Mouse (Mus musculus): ENCODE results near the gene Enpp3. TPM values are rescaled to one million over a fixed set of nuclear protein-coding genes. Genes with fewer than 3 reads are reported as not detected.

Gene Enpp3
- polyA plus RNA-seq, 1 experiment from 2014 or later: 7.9 TPM

GRCm38 (mm10) chr10:24834634-24835371, 7.8 kb downstream of the Enpp3 start:
- H3K4me2 ChIP-seq: peak overlapping the region; percentile 53
- H3K4me1 ChIP-seq (replicated peaks): peaks cover 24% of the 10 kb centered on the region
- H3K9me3 ChIP-seq: 0 out of 2 replicates have a peak, but pooled peaks cover 3% of the 10 kb centered on the region
- H3K9ac ChIP-seq (replicated peaks): no peak overlapping the region
- peak overlapping the region; percentile 72 for H3K27ac ChIP-seq
- H3K27me3 ChIP-seq: no peaks in the 10 kb centered on the region
- peak overlapping the region; percentile 29; the same call in 1 of the 2 replicates for H3K4me3 ChIP-seq (replicated peaks)
- 12% methylated on average over 4 of the region's 4 CpGs for WGBS
- no peak for ATAC-seq (ENCODE audit: insufficient number of reproducible peaks, insufficient read depth, low FRiP score, low TSS enrichment, low read depth)
- no peaks in the 10 kb centered on the region for H3K36me3 ChIP-seq

- Histone ChIP-seq H3K4me1 (replicated peaks) (peaks cover 24% of the 10 kb centered on the region), H3K9me3 (no peaks in the 10 kb centered on the region), H3K4me2 (no peak overlapping the region), H3K27ac (no peak overlapping the region), H3K36me3 (no peaks in the 10 kb centered on the region), H3K27me3 (no peaks in the 10 kb centered on the region), H3K9ac (replicated peaks) (no peak overlapping the region), H3K4me3 (replicated peaks) (no peak overlapping the region)
- WGBS: 58% methylated on average over 9 of the region's 9 CpGs
- ATAC-seq (ENCODE audit: insufficient number of reproducible peaks, insufficient read depth, low FRiP score, low TSS enrichment, low read depth): no peak
Measured at GRCm38 (mm10) chr10:24832306-24832705, 10.3 kb downstream of the Enpp3 start.

- Histone ChIP-seq H3K9ac (replicated peaks) (no peak overlapping the region), H3K4me3 (replicated peaks) (no peak overlapping the region), H3K4me2 (no peak overlapping the region), H3K36me3 (no peaks in the 10 kb centered on the region), H3K4me1 (replicated peaks) (peaks cover 22% of the 10 kb centered on the region), H3K9me3 (no peaks in the 10 kb centered on the region), H3K27ac (no peak overlapping the region), H3K27me3 (no peaks in the 10 kb centered on the region)
- 73% methylated on average over 14 of the region's 15 CpGs for WGBS
- no peak for ATAC-seq (ENCODE audit: insufficient number of reproducible peaks, insufficient read depth, low FRiP score, low TSS enrichment, low read depth)
Measured at GRCm38 (mm10) chr10:24831377-24832095, 11.1 kb downstream of the Enpp3 start.

DNA sequence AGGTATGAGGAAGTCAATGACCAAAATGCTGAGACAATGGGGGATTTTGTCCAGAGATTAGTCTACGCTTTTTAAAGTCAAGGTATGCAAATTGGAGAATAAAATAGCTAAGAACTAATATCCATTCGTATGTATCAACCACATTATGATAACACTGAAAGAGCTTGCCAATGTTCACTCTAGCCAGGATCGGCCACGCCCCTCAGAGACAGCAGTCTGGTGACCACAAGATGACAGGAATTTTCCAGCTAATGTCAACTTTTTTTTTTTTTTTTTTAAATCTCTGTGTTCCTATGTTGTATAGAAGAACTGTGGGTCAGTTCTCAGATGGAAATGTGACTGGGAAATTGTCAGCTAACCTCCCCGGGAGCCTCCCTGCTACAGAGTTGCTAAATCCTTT, 12.2 kb downstream of the Enpp3 start:
- Histone ChIP-seq H3K4me2 (no peak overlapping the region), H3K4me1 (replicated peaks) (peaks cover 11% of the 10 kb centered on the region), H3K27me3 (no peaks in the 10 kb centered on the region), H3K36me3 (no peaks in the 10 kb centered on the region), H3K4me3 (replicated peaks) (no peak overlapping the region), H3K27ac (no peak overlapping the region), H3K9me3 (no peaks in the 10 kb centered on the region), H3K9ac (replicated peaks) (no peak overlapping the region)
- 90% methylated on average over 5 of the region's 5 CpGs for WGBS
- no peak for ATAC-seq (ENCODE audit: insufficient number of reproducible peaks, insufficient read depth, low FRiP score, low TSS enrichment, low read depth)

DNA sequence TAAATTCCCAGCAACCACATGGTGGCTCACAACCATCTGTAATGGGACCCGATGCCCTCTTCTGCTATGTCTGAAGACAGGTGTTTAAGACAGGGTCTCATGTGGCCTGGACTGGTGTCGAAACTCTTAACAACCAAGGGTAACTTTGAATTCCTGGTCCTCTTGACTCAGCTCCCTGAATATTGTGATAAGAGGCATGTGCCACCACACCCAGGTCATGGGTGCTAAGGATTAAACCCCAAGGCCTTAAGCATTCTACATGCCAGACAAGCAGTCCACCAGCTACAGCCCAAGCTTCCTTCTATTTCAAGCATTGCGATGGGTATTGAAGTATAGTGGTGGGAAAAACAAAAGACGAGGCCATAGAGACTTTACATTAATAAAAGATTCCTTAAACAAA, 14.5 kb downstream of the Enpp3 start:
- no peaks in the 10 kb centered on the region for H3K36me3 ChIP-seq
- ATAC-seq (ENCODE audit: insufficient number of reproducible peaks, insufficient read depth, low FRiP score, low TSS enrichment, low read depth): no peak
- H3K4me1 ChIP-seq (replicated peaks): peaks cover 9% of the 10 kb centered on the region
- H3K9ac ChIP-seq (replicated peaks): no peak overlapping the region
- WGBS: 89% methylated on average over 4 of the region's 4 CpGs
- no peak overlapping the region for H3K27ac ChIP-seq
- no peaks in the 10 kb centered on the region for H3K9me3 ChIP-seq
- H3K4me2 ChIP-seq: no peak overlapping the region
- H3K27me3 ChIP-seq: no peaks in the 10 kb centered on the region
- H3K4me3 ChIP-seq (replicated peaks): no peak overlapping the region

DNA sequence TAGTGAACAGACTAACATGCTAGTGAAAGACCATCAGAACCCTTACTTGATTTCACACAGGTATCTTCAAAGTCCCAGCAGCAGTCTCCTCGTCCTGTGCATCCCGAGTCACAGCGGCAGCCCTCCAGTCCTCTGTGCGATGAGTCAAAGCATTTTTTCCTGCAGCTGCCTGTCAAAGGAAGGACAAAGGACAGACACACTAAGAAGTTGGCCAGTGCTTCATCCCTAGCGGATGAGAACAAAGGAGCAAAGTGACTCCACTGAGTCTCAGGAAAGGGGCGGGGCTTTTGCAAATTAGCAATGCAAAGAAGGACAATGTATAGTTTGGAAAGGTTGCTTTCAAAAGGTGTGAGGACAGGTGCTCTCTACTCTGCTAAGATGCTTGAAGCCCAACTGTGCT, 16.5 kb downstream of the Enpp3 start:
- Histone ChIP-seq H3K27me3 (no peaks in the 10 kb centered on the region), H3K9me3 (no peaks in the 10 kb centered on the region)
- WGBS: 59% methylated on average over 6 of the region's 6 CpGs

DNA sequence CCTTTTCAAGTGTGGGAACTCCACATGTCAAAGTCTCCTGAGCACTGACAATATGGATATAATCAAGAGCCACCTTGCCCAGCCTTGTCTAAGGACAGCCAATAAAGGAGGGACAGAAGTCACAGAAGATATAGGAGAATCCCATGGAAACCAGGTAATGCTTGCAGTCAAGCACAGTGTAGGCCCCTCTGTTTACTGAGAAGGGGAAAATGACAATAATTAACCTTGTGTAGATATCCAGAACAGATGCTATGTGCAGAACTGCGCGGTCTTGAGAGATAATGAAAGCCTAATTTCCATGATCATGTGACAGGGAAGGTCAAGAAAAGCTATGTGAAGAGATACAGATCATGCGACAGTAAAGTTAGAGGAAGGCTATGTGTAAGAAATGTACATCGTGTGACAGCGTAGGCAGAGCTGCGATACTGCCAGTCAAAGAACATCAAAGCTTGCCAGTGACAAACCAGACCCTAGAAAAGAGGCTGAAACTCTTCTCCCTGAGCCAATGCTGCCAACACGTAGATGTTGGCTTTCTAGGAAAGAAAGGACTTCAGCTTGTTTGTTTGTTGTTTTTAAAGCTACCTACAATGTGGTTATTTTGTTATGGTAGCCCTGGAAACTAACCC, 17.1 kb downstream of the Enpp3 start:
- H3K4me2 ChIP-seq: no peak overlapping the region
- no peak overlapping the region for H3K4me3 ChIP-seq (replicated peaks)
- ATAC-seq (ENCODE audit: insufficient number of reproducible peaks, insufficient read depth, low FRiP score, low TSS enrichment, low read depth): no peak
- H3K27ac ChIP-seq: no peak overlapping the region
- H3K9ac ChIP-seq (replicated peaks): no peak overlapping the region
- H3K9me3 ChIP-seq: no peaks in the 10 kb centered on the region
- no peaks in the 10 kb centered on the region for H3K36me3 ChIP-seq
- peaks cover 9% of the 10 kb centered on the region for H3K4me1 ChIP-seq (replicated peaks)
- H3K27me3 ChIP-seq: no peaks in the 10 kb centered on the region
- 91% methylated on average over 7 of the region's 7 CpGs for WGBS

More for the DNA sequence above, 16.5 kb downstream of the Enpp3 start:
- Histone ChIP-seq H3K4me2 (no peak overlapping the region), H3K27ac (no peak overlapping the region), H3K36me3 (no peaks in the 10 kb centered on the region), H3K4me3 (replicated peaks) (no peak overlapping the region), H3K9ac (replicated peaks) (no peak overlapping the region), H3K4me1 (replicated peaks) (peaks cover 9% of the 10 kb centered on the region)
- no peak for ATAC-seq (ENCODE audit: insufficient number of reproducible peaks, insufficient read depth, low FRiP score, low TSS enrichment, low read depth)

- Histone ChIP-seq H3K36me3 (no peaks in the 10 kb centered on the region), H3K27me3 (no peaks in the 10 kb centered on the region), H3K4me3 (replicated peaks) (no peak overlapping the region), H3K9ac (replicated peaks) (no peak overlapping the region), H3K27ac (no peak overlapping the region), H3K4me1 (replicated peaks) (peaks cover 9% of the 10 kb centered on the region), H3K9me3 (no peaks in the 10 kb centered on the region), H3K4me2 (no peak overlapping the region)
- WGBS: 90% methylated on average over 8 of the region's 8 CpGs
- ATAC-seq (ENCODE audit: insufficient number of reproducible peaks, insufficient read depth, low FRiP score, low TSS enrichment, low read depth): no peak
Measured at GRCm38 (mm10) chr10:24824621-24825020, 18.0 kb downstream of the Enpp3 start.

DNA sequence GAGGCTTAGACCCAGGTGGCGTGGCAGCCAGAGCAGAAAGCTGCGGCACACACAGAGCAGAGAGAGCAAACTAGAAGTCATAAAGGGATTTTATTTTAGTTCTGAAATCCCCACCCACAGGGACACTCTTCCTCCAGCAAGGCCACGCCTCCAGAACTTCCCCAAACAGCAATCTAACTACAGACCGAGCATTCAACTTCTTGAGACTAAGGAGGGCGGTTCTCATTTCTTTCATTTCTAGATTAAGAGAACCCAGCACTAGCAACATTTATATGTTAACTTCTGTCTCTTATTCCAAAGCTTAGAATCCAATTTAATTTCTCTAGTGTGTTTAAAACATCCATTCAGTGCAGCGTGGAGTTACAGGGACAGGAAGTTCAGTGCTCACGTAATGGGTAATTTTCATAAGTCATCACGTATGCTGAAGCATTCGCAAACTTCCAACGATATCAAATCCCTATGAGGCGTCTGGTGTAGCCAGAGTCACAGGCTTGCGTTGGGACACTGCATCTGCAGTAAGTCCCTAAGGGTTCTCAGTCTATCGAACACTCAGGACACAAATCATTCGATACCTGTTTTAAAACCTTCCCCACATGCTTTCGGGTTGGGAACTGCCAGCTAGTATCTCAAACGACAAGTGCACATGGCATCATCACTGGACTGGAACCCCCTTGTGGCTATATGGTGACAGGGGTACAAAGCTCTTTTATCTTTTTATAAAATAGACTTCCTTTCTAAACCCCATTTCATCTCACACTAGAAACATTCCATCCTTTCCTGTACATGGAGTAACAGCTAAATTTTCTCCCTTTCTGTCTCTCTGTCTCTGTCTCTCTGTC, 18.7 kb downstream of the Enpp3 start:
- Histone ChIP-seq H3K9me3 (no peaks in the 10 kb centered on the region), H3K27ac (0 out of 2 replicates have a peak overlapping the region, but pooled peaks have one; percentile 41), H3K9ac (replicated peaks) (no peak overlapping the region), H3K4me2 (no peak overlapping the region), H3K36me3 (no peaks in the 10 kb centered on the region), H3K27me3 (no peaks in the 10 kb centered on the region), H3K4me1 (replicated peaks) (peaks cover 9% of the 10 kb centered on the region), H3K4me3 (replicated peaks) (no peak overlapping the region)
- 67% methylated on average over 16 of the region's 16 CpGs for WGBS
- ATAC-seq (ENCODE audit: insufficient number of reproducible peaks, insufficient read depth, low FRiP score, low TSS enrichment, low read depth): no peak

GRCm38 (mm10) chr10:24823265-24823664, 19.4 kb downstream of the Enpp3 start:
- Histone ChIP-seq H3K27me3 (no peaks in the 10 kb centered on the region), H3K9ac (replicated peaks) (no peak overlapping the region), H3K4me3 (replicated peaks) (no peak overlapping the region), H3K4me1 (replicated peaks) (peaks cover 9% of the 10 kb centered on the region), H3K36me3 (no peaks in the 10 kb centered on the region), H3K9me3 (no peaks in the 10 kb centered on the region), H3K27ac (peak overlapping the region; percentile 41; the same call in 1 of the 2 replicates), H3K4me2 (no peak overlapping the region)
- 47% methylated on average over 1 of the region's 1 CpGs for WGBS
- ATAC-seq (ENCODE audit: insufficient number of reproducible peaks, insufficient read depth, low FRiP score, low TSS enrichment, low read depth): peak; percentile 68; the same call in 1 of the 2 replicates

GRCm38 (mm10) chr10:24822842-24823241, 19.8 kb downstream of the Enpp3 start:
- WGBS: 50% methylated on average over 1 of the region's 1 CpGs
- H3K36me3 ChIP-seq: no peaks in the 10 kb centered on the region
- ATAC-seq (ENCODE audit: insufficient number of reproducible peaks, insufficient read depth, low FRiP score, low TSS enrichment, low read depth): no peak
- H3K9ac ChIP-seq (replicated peaks): no peak overlapping the region
- H3K4me1 ChIP-seq (replicated peaks): peaks cover 9% of the 10 kb centered on the region
- no peak overlapping the region for H3K4me2 ChIP-seq
- H3K4me3 ChIP-seq (replicated peaks): no peak overlapping the region
- no peaks in the 10 kb centered on the region for H3K27me3 ChIP-seq
- H3K27ac ChIP-seq: no peak overlapping the region
- H3K9me3 ChIP-seq: no peaks in the 10 kb centered on the region

Measured in limb, embryonic 12.5 days (tissue).